Mouse (Mus musculus): ENCODE results near the gene Dhrs7b.

DNA sequence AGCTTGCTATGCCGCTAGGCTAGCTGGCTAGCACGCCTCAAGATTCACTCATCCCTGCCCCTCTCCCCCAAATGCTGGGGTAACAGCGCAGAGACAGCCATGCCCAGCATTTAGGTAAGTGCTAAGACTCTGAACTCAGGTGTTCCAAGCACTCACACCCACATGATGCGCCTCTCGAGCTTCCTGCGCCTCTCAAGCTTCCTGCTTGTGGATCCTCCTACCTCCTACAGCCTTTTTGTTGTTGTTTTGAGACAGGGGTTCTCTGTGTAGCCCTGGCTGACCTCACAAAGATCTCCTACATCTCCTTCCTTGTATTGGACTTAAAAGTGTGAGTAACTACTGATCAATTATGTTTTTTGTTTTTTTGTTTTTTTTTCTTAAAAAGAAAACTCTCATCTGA, 42.7 kb downstream of the Dhrs7b start:
- TF ChIP-seq CTCF (IDR thresholded peaks at IDR 0.05; ENCODE audit: low read depth) (no peak), EP300 (IDR thresholded peaks at IDR 0.05; ENCODE audit: low read depth) (no peak)
